Mouse (Mus musculus): ENCODE results near the gene Ninl.

GRCm38 (mm10) chr2:150884779-150885110 is 154.4 kb downstream of the Ninl start:
- TF ChIP-seq CTCF (IDR thresholded peaks at IDR 0.05; ENCODE audit: control insufficient read depth, insufficient read depth, insufficient read length) = no peak
- no peak for TF ChIP-seq MAX (IDR thresholded peaks at IDR 0.05)
